Mouse (Mus musculus): ENCODE results near the gene Six2. TPM values are rescaled to one million over a fixed set of nuclear protein-coding genes. Genes with fewer than 3 reads are reported as not detected.

Six2 gene
- total RNA-seq, 1 experiment: 0.22 TPM

DNA sequence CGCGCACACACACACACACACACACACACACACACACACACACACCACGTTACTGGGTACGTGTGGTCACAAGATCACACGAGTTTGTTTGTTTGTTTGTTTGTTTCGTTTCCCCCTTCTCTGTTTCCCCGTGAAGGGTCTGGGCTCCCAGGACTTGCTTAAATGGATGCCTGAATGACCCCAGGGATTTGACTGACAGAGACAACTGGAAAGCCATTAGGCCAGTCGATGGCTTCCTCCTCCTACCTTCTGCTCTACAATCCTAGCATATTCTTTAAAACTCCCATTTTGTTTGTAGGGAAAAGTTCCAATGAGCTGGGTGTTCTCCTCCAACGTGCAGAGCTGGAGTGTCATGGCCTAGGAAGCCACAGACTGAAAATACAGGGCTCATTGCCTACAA is 5.0 kb upstream of the Six2 start:
- Histone ChIP-seq H3K9ac (ENCODE audit: insufficient read depth, low read depth, low read length, poor library complexity, severe bottlenecking) (no peak overlapping the region), H3K27ac (ENCODE audit: insufficient read depth, low read depth, low read length, poor library complexity, severe bottlenecking) (no peak overlapping the region), H3K4me3 (ENCODE audit: insufficient read depth in 1 of 2, low read depth in 1 of 2, low read length in 2 of 2, poor library complexity in 1 of 2, severe bottlenecking in 1 of 2) (no peak overlapping the region), H3K36me3 (ENCODE audit: control insufficient read depth, insufficient read depth, low read length, poor library complexity, severe bottlenecking) (no peaks in the 10 kb centered on the region), H3K4me1 (ENCODE audit: control insufficient read depth in 2 of 2, insufficient read depth in 2 of 2, low read length in 2 of 2, poor library complexity in 1 of 2) (0 out of 4 replicates have a peak, but pooled peaks cover 0 to 6% of the 10 kb centered on the region in 2 experiments), H3K9me3 (ENCODE audit: control insufficient read depth, insufficient read depth, low read depth, low read length) (no peaks in the 10 kb centered on the region)
- no peak for DNase-seq (ENCODE audit: low read depth, low spot score)
- no peak for TF ChIP-seq ZNF384 (IDR thresholded peaks at IDR 0.05; ENCODE audit: low read depth, low read length)
- TF ChIP-seq CHD2 (IDR thresholded peaks at IDR 0.05; ENCODE audit: low read depth, low read length): no peak
- TF ChIP-seq ZC3H11A (IDR thresholded peaks at IDR 0.05; ENCODE audit: borderline replicate concordance, low read depth, low read length): no peak
- TF ChIP-seq MAFK (IDR thresholded peaks at IDR 0.05; ENCODE audit: insufficient read depth, low read depth, low read length): no peak
- no peak for TF ChIP-seq HCFC1 (IDR thresholded peaks at IDR 0.05; ENCODE audit: borderline replicate concordance, insufficient read depth, low read length)
- in situ Hi-C loops (cut with MboI; ENCODE audit: low sequenced_read_pairs in 2 of 2, unreplicated experiment in 2 of 2): loop anchor here in 1 of 2 experiments (10.0 kb wide), 1 partner anchor 208 kb away; no protein-coding TSS in a partner anchor

DNA sequence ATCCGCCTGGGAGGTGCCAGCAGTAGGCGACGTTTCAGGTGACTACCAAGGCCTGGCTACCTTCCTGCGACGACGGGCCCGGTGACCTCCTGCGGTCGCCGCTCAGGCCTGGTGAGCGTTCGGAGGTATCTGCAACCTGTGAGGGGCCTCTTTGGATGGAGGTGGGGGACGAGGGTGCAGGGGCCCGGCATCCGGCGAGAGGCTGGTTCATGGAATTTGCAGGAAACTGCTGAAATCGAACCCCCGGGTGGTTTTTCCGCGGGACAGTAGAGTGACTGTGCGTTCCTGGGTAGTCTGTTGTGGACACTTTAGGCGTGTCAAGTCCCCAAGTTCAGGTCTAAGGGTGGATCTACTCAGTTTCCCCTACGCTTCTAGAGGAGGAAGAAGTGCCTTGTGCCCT is 4.5 kb upstream of the Six2 start:
- Histone ChIP-seq H3K4me3 (ENCODE audit: insufficient read depth in 1 of 2, low read depth in 1 of 2, low read length in 2 of 2, poor library complexity in 1 of 2, severe bottlenecking in 1 of 2) (no peak overlapping the region), H3K4me1 (ENCODE audit: control insufficient read depth in 2 of 2, insufficient read depth in 2 of 2, low read length in 2 of 2, poor library complexity in 1 of 2) (0 out of 4 replicates have a peak, but pooled peaks cover 0 to 6% of the 10 kb centered on the region in 2 experiments), H3K9ac (ENCODE audit: insufficient read depth, low read depth, low read length, poor library complexity, severe bottlenecking) (no peak overlapping the region), H3K9me3 (ENCODE audit: control insufficient read depth, insufficient read depth, low read depth, low read length) (no peaks in the 10 kb centered on the region), H3K27ac (ENCODE audit: insufficient read depth, low read depth, low read length, poor library complexity, severe bottlenecking) (no peak overlapping the region), H3K36me3 (ENCODE audit: control insufficient read depth, insufficient read depth, low read length, poor library complexity, severe bottlenecking) (no peaks in the 10 kb centered on the region)
- TF ChIP-seq HCFC1 (IDR thresholded peaks at IDR 0.05; ENCODE audit: borderline replicate concordance, insufficient read depth, low read length) (no peak), CHD2 (IDR thresholded peaks at IDR 0.05; ENCODE audit: low read depth, low read length) (no peak), ZC3H11A (IDR thresholded peaks at IDR 0.05; ENCODE audit: borderline replicate concordance, low read depth, low read length) (no peak), ZNF384 (IDR thresholded peaks at IDR 0.05; ENCODE audit: low read depth, low read length) (no peak), MAFK (IDR thresholded peaks at IDR 0.05; ENCODE audit: insufficient read depth, low read depth, low read length) (no peak)
- DNase-seq (ENCODE audit: low read depth, low spot score): no peak
- in situ Hi-C loops (cut with MboI; ENCODE audit: low sequenced_read_pairs in 2 of 2, unreplicated experiment in 2 of 2): loop anchor here in 1 of 2 experiments (10.0 kb wide), 1 partner anchor 208 kb away; no protein-coding TSS in a partner anchor

DNA sequence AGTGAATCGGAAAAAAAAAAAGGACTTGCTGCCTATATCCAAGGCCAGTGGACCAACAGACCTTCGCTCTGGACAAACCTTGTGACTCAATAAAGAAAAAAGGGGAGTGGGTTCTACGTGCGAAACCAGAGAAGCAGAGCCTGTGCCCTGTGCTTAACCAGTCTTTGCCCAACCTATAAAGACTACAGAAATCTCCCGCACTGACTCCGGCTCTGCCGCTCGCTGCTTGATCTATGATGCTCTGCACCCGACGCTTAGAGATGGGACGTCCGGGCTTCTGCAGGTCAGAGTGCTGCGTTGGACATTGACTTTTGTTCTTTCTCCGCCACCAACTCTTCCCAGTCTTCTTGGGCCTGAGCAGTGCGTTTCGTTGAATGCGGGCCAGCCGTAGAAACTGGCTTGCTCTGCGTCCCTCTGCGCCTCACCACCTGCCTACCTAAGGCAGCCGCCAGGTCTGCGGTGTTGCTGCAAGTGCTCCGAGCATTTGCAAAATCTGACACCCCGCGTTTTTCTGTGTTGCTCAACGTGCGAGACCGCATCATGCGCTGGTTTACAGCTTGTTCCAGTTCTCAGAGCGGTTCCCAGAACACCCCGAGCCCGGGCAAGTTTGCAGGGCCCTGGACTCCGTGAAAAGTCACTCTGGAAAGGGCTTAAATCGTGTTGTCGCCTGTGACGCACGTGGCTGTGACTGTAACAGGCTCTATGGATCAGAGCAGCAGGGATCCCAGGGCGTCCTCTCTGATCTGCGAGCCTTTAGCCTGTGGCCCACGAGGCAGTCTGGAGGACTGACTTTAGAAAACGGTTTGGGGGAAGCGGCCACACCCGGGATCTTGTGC is 3.8 kb upstream of the Six2 start:
- Histone ChIP-seq H3K9ac (ENCODE audit: insufficient read depth, low read depth, low read length, poor library complexity, severe bottlenecking) (no peak overlapping the region), H3K36me3 (ENCODE audit: control insufficient read depth, insufficient read depth, low read length, poor library complexity, severe bottlenecking) (no peaks in the 10 kb centered on the region), H3K9me3 (ENCODE audit: control insufficient read depth, insufficient read depth, low read depth, low read length) (no peaks in the 10 kb centered on the region), H3K4me1 (ENCODE audit: control insufficient read depth in 2 of 2, insufficient read depth in 2 of 2, low read length in 2 of 2, poor library complexity in 1 of 2) (0 out of 4 replicates have a peak, but pooled peaks cover 0 to 6% of the 10 kb centered on the region in 2 experiments), H3K27ac (ENCODE audit: insufficient read depth, low read depth, low read length, poor library complexity, severe bottlenecking) (no peak overlapping the region), H3K4me3 (ENCODE audit: insufficient read depth in 1 of 2, low read depth in 1 of 2, low read length in 2 of 2, poor library complexity in 1 of 2, severe bottlenecking in 1 of 2) (no peak overlapping the region)
- DNase-seq (ENCODE audit: low read depth, low spot score): no peak
- no peak for TF ChIP-seq MAFK (IDR thresholded peaks at IDR 0.05; ENCODE audit: insufficient read depth, low read depth, low read length)
- no peak for TF ChIP-seq CHD2 (IDR thresholded peaks at IDR 0.05; ENCODE audit: low read depth, low read length)
- TF ChIP-seq ZC3H11A (IDR thresholded peaks at IDR 0.05; ENCODE audit: borderline replicate concordance, low read depth, low read length): no peak
- no peak for TF ChIP-seq ZNF384 (IDR thresholded peaks at IDR 0.05; ENCODE audit: low read depth, low read length)
- TF ChIP-seq HCFC1 (IDR thresholded peaks at IDR 0.05; ENCODE audit: borderline replicate concordance, insufficient read depth, low read length): no peak
- in situ Hi-C loops (cut with MboI; ENCODE audit: low sequenced_read_pairs in 2 of 2, unreplicated experiment in 2 of 2): loop anchor here in 1 of 2 experiments (10.0 kb wide), 1 partner anchor 207 kb away; no protein-coding TSS in a partner anchor

DNA sequence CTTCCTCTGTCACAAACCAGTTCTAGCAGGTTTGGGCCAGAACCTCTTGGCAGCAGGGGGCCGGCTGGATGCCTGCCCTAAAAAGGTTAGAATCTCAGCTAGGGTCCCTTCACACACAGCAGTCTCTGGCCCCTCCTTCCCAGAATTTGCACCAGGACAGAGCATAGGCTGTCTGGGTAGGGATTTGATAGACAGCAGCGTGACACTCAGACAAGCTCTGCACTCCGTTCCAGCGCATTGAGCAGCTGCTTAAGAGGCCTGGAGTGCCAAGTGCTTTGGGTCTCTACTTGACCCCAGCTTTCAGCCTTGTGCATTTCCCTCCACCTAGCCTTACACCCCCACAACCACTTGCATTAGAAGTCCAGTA is 2.9 kb upstream of the Six2 start:
- no peak overlapping the region for H3K4me3 ChIP-seq (ENCODE audit: insufficient read depth in 1 of 2, low read depth in 1 of 2, low read length in 2 of 2, poor library complexity in 1 of 2, severe bottlenecking in 1 of 2)
- in situ Hi-C loops (cut with MboI; ENCODE audit: low sequenced_read_pairs in 2 of 2, unreplicated experiment in 2 of 2): loop anchor here in 1 of 2 experiments (10.0 kb wide), 1 partner anchor 206 kb away; no protein-coding TSS in a partner anchor
- peak; percentile 45 for DNase-seq (ENCODE audit: low read depth, low spot score)
- no peak overlapping the region for H3K9ac ChIP-seq (ENCODE audit: insufficient read depth, low read depth, low read length, poor library complexity, severe bottlenecking)
- H3K4me1 ChIP-seq (ENCODE audit: control insufficient read depth in 2 of 2, insufficient read depth in 2 of 2, low read length in 2 of 2, poor library complexity in 1 of 2): 0 out of 4 replicates have a peak, but pooled peaks cover 0 to 6% of the 10 kb centered on the region in 2 experiments
- H3K27ac ChIP-seq (ENCODE audit: insufficient read depth, low read depth, low read length, poor library complexity, severe bottlenecking): no peak overlapping the region
- H3K36me3 ChIP-seq (ENCODE audit: control insufficient read depth, insufficient read depth, low read length, poor library complexity, severe bottlenecking): no peaks in the 10 kb centered on the region
- H3K9me3 ChIP-seq (ENCODE audit: control insufficient read depth, insufficient read depth, low read depth, low read length): no peaks in the 10 kb centered on the region
- TF ChIP-seq ZNF384 (IDR thresholded peaks at IDR 0.05; ENCODE audit: low read depth, low read length) (no peak), HCFC1 (IDR thresholded peaks at IDR 0.05; ENCODE audit: borderline replicate concordance, insufficient read depth, low read length) (no peak), MAFK (IDR thresholded peaks at IDR 0.05; ENCODE audit: insufficient read depth, low read depth, low read length) (no peak), ZC3H11A (IDR thresholded peaks at IDR 0.05; ENCODE audit: borderline replicate concordance, low read depth, low read length) (no peak), CHD2 (IDR thresholded peaks at IDR 0.05; ENCODE audit: low read depth, low read length) (no peak)
